Mouse (Mus musculus): ENCODE measurements at regions not wholly inside any gene's neighbourhood (a gene's known extent, or its start where the extent isn't known, plus 50 kb on each side); places are given as distances from the start of the nearest gene placed in this dataset.

GRCm38 (mm10) chr3:70309304-70309703, 301.9 kb downstream of the Otol1 start:
- no peak overlapping the region for H3K27ac ChIP-seq (ENCODE audit: low read depth, low read length)
- H3K4me3 ChIP-seq (ENCODE audit: low read depth, low read length) = no peak overlapping the region
- 78% methylated on average over 4 of the region's 4 CpGs for WGBS
- no peak overlapping the region for H3K4me2 ChIP-seq (ENCODE audit: low read length)
- no peaks in the 10 kb centered on the region for H3K4me1 ChIP-seq (ENCODE audit: control insufficient read depth, insufficient read depth, low read length)
- no peaks in the 10 kb centered on the region for H3K27me3 ChIP-seq (replicated peaks; ENCODE audit: control insufficient read depth, insufficient read depth, low read length)
- H3K9me3 ChIP-seq (replicated peaks; ENCODE audit: control insufficient read depth, low read length) = no peaks in the 10 kb centered on the region
- DNase-seq (ENCODE audit: low spot score) (peak; percentile 67), ATAC-seq (peak; percentile 72; the same call in 1 of the 2 replicates)
- H3K9ac ChIP-seq (ENCODE audit: low read length) = no peak overlapping the region
- H3K36me3 ChIP-seq (ENCODE audit: control insufficient read depth, insufficient read depth, low read length) = no peaks in the 10 kb centered on the region

GRCm38 (mm10) chr3:70311055-70311454, 303.6 kb downstream of the Otol1 start:
- no peak for ATAC-seq
- Histone ChIP-seq H3K4me2 (ENCODE audit: low read length) (no peak overlapping the region), H3K4me3 (ENCODE audit: low read depth, low read length) (no peak overlapping the region), H3K9me3 (replicated peaks; ENCODE audit: control insufficient read depth, low read length) (no peaks in the 10 kb centered on the region), H3K27me3 (replicated peaks; ENCODE audit: control insufficient read depth, insufficient read depth, low read length) (no peaks in the 10 kb centered on the region), H3K27ac (ENCODE audit: low read depth, low read length) (no peak overlapping the region), H3K9ac (ENCODE audit: low read length) (no peak overlapping the region), H3K36me3 (ENCODE audit: control insufficient read depth, insufficient read depth, low read length) (no peaks in the 10 kb centered on the region), H3K4me1 (ENCODE audit: control insufficient read depth, insufficient read depth, low read length) (no peaks in the 10 kb centered on the region)
- DNase-seq (ENCODE audit: low spot score) = no peak

GRCm38 (mm10) chr3:70312034-70312433, 304.6 kb downstream of the Otol1 start:
- ATAC-seq (no peak), DNase-seq (ENCODE audit: low spot score) (no peak)
- Histone ChIP-seq H3K27me3 (replicated peaks; ENCODE audit: control insufficient read depth, insufficient read depth, low read length) (no peaks in the 10 kb centered on the region), H3K36me3 (ENCODE audit: control insufficient read depth, insufficient read depth, low read length) (no peaks in the 10 kb centered on the region), H3K9ac (ENCODE audit: low read length) (no peak overlapping the region), H3K9me3 (replicated peaks; ENCODE audit: control insufficient read depth, low read length) (no peaks in the 10 kb centered on the region), H3K4me3 (ENCODE audit: low read depth, low read length) (no peak overlapping the region), H3K4me2 (ENCODE audit: low read length) (no peak overlapping the region), H3K4me1 (ENCODE audit: control insufficient read depth, insufficient read depth, low read length) (no peaks in the 10 kb centered on the region), H3K27ac (ENCODE audit: low read depth, low read length) (no peak overlapping the region)
- WGBS = 91% methylated on average over 3 of the region's 3 CpGs

GRCm38 (mm10) chr3:70313119-70313868, 305.9 kb downstream of the Otol1 start:
- Histone ChIP-seq H3K27ac (ENCODE audit: low read depth, low read length) (no peak overlapping the region), H3K9me3 (replicated peaks; ENCODE audit: control insufficient read depth, low read length) (no peaks in the 10 kb centered on the region), H3K4me2 (ENCODE audit: low read length) (no peak overlapping the region), H3K36me3 (ENCODE audit: control insufficient read depth, insufficient read depth, low read length) (no peaks in the 10 kb centered on the region), H3K4me3 (ENCODE audit: low read depth, low read length) (no peak overlapping the region), H3K9ac (ENCODE audit: low read length) (no peak overlapping the region), H3K27me3 (replicated peaks; ENCODE audit: control insufficient read depth, insufficient read depth, low read length) (no peaks in the 10 kb centered on the region), H3K4me1 (ENCODE audit: control insufficient read depth, insufficient read depth, low read length) (no peaks in the 10 kb centered on the region)
- no peak for ATAC-seq
- WGBS = 73% methylated on average over 7 of the region's 7 CpGs
- DNase-seq (ENCODE audit: low spot score) = no peak

GRCm38 (mm10) chr3:70314239-70314638, 306.8 kb downstream of the Otol1 start:
- Histone ChIP-seq H3K27me3 (replicated peaks; ENCODE audit: control insufficient read depth, insufficient read depth, low read length) (no peaks in the 10 kb centered on the region), H3K9ac (ENCODE audit: low read length) (no peak overlapping the region), H3K4me1 (ENCODE audit: control insufficient read depth, insufficient read depth, low read length) (no peaks in the 10 kb centered on the region), H3K27ac (ENCODE audit: low read depth, low read length) (no peak overlapping the region), H3K4me2 (ENCODE audit: low read length) (no peak overlapping the region), H3K4me3 (ENCODE audit: low read depth, low read length) (no peak overlapping the region), H3K9me3 (replicated peaks; ENCODE audit: control insufficient read depth, low read length) (no peaks in the 10 kb centered on the region), H3K36me3 (ENCODE audit: control insufficient read depth, insufficient read depth, low read length) (no peaks in the 10 kb centered on the region)
- WGBS = 92% methylated on average over 4 of the region's 4 CpGs
- ATAC-seq = no peak
- no peak for DNase-seq (ENCODE audit: low spot score)

GRCm38 (mm10) chr3:70318377-70318776, 311.0 kb downstream of the Otol1 start:
- H3K36me3 ChIP-seq (ENCODE audit: control insufficient read depth, insufficient read depth, low read length) = no peaks in the 10 kb centered on the region
- DNase-seq (ENCODE audit: low spot score) = no peak
- no peaks in the 10 kb centered on the region for H3K9me3 ChIP-seq (replicated peaks; ENCODE audit: control insufficient read depth, low read length)
- H3K9ac ChIP-seq (ENCODE audit: low read length) = no peak overlapping the region
- H3K4me2 ChIP-seq (ENCODE audit: low read length) = no peak overlapping the region
- no peak overlapping the region for H3K27ac ChIP-seq (ENCODE audit: low read depth, low read length)
- ATAC-seq = no peak
- 91% methylated on average over 2 of the region's 2 CpGs for WGBS
- no peak overlapping the region for H3K4me3 ChIP-seq (ENCODE audit: low read depth, low read length)
- H3K27me3 ChIP-seq (replicated peaks; ENCODE audit: control insufficient read depth, insufficient read depth, low read length) = no peaks in the 10 kb centered on the region
- H3K4me1 ChIP-seq (ENCODE audit: control insufficient read depth, insufficient read depth, low read length) = no peaks in the 10 kb centered on the region

- Histone ChIP-seq H3K4me2 (ENCODE audit: low read length) (no peak overlapping the region), H3K4me3 (ENCODE audit: low read depth, low read length) (no peak overlapping the region), H3K27me3 (replicated peaks; ENCODE audit: control insufficient read depth, insufficient read depth, low read length) (no peaks in the 10 kb centered on the region), H3K27ac (ENCODE audit: low read depth, low read length) (no peak overlapping the region), H3K4me1 (ENCODE audit: control insufficient read depth, insufficient read depth, low read length) (no peaks in the 10 kb centered on the region), H3K9me3 (replicated peaks; ENCODE audit: control insufficient read depth, low read length) (no peaks in the 10 kb centered on the region), H3K9ac (ENCODE audit: low read length) (no peak overlapping the region), H3K36me3 (ENCODE audit: control insufficient read depth, insufficient read depth, low read length) (no peaks in the 10 kb centered on the region)
- WGBS = 95% methylated on average over 3 of the region's 3 CpGs
- DNase-seq (ENCODE audit: low spot score) = no peak
- ATAC-seq = no peak
Observed at GRCm38 (mm10) chr3:70319139-70319538, 311.7 kb downstream of the Otol1 start.

- DNase-seq (ENCODE audit: low spot score) (no peak), ATAC-seq (no peak)
Observed at GRCm38 (mm10) chr3:70321161-70321657, 313.8 kb downstream of the Otol1 start.

GRCm38 (mm10) chr3:70324692-70325091, 317.3 kb downstream of the Otol1 start:
- Histone ChIP-seq H3K9ac (ENCODE audit: low read length) (no peak overlapping the region), H3K9me3 (replicated peaks; ENCODE audit: control insufficient read depth, low read length) (no peaks in the 10 kb centered on the region), H3K36me3 (ENCODE audit: control insufficient read depth, insufficient read depth, low read length) (no peaks in the 10 kb centered on the region), H3K4me2 (ENCODE audit: low read length) (no peak overlapping the region), H3K4me1 (ENCODE audit: control insufficient read depth, insufficient read depth, low read length) (no peaks in the 10 kb centered on the region), H3K4me3 (ENCODE audit: low read depth, low read length) (no peak overlapping the region), H3K27me3 (replicated peaks; ENCODE audit: control insufficient read depth, insufficient read depth, low read length) (no peaks in the 10 kb centered on the region), H3K27ac (ENCODE audit: low read depth, low read length) (no peak overlapping the region)
- WGBS = 86% methylated on average over 2 of the region's 2 CpGs
- DNase-seq (ENCODE audit: low spot score) (no peak), ATAC-seq (no peak)

More at GRCm38 (mm10) chr3:70321161-70321657, 313.8 kb downstream of the Otol1 start:
- Histone ChIP-seq H3K9me3 (replicated peaks; ENCODE audit: control insufficient read depth, low read length) (no peaks in the 10 kb centered on the region), H3K27me3 (replicated peaks; ENCODE audit: control insufficient read depth, insufficient read depth, low read length) (no peaks in the 10 kb centered on the region), H3K4me3 (ENCODE audit: low read depth, low read length) (no peak overlapping the region), H3K4me2 (ENCODE audit: low read length) (no peak overlapping the region), H3K27ac (ENCODE audit: low read depth, low read length) (no peak overlapping the region), H3K36me3 (ENCODE audit: control insufficient read depth, insufficient read depth, low read length) (no peaks in the 10 kb centered on the region), H3K9ac (ENCODE audit: low read length) (no peak overlapping the region), H3K4me1 (ENCODE audit: control insufficient read depth, insufficient read depth, low read length) (no peaks in the 10 kb centered on the region)
